9 mouse cellular contexts compared by ENCODE assay signal in genomic region chr9:65671431-65671931, GRCm38 (mm10). TPM values are rescaled to one million over a fixed set of nuclear protein-coding genes. Genes with fewer than 3 reads are reported as not detected.
DNase-seq lines count a peak whose midpoint lies in the region; ATAC-seq and TF ChIP-seq lines count a peak whose summit lies in the region.
"Had no signal": no experiment of that assay in that cellular context is flagged by ENCODE, and none has a peak within 500 bp of the region (broad histone marks: within the 10 kb centered on the region; RNA-seq: fewer than 3 reads in every experiment).

No protein-coding gene starts in this region.

- H3K4me2 ChIP-seq in heart, embryonic 14.5 days (ENCODE audit: low read length) = no peak overlapping the region
- no peak overlapping the region for H3K4me2 ChIP-seq in midbrain, embryonic 15.5 days
- H3K4me2 ChIP-seq: midbrain, embryonic 12.5 days had no signal

- no peaks in the 10 kb centered on the region for H3K9me3 ChIP-seq in heart, embryonic 14.5 days (ENCODE audit: control insufficient read depth, low read length)
- no peaks in the 10 kb centered on the region for H3K9me3 ChIP-seq in limb, embryonic 10.5 days (replicated peaks)
- no peaks in the 10 kb centered on the region for H3K9me3 ChIP-seq in midbrain, embryonic 15.5 days
- H3K9me3 ChIP-seq: midbrain, embryonic 12.5 days had no signal

- peak; percentile 28 to 35 for DNase-seq in right cerebral cortex, postnatal 10 days (ENCODE audit: low spot score in 2 of 2)
- DNase-seq in right cerebral cortex, adult 18-20 months = no peak
- no peak for DNase-seq in limb, embryonic 10.5 days (ENCODE audit: low spot score)
- no peak for DNase-seq in thymus, postnatal 36 days

- TF ChIP-seq POLR2A in testis, adult 2 months (IDR thresholded peaks at IDR 0.05; ENCODE audit: control insufficient read depth, low read depth, low read length) = no peak

- no peak for TF ChIP-seq CTCF in testis, adult 2 months (IDR thresholded peaks at IDR 0.05; ENCODE audit: control insufficient read depth, insufficient read depth, insufficient replicate concordance, low read depth, low read length)

- peaks cover 17 to 25% of the 10 kb centered on the region in 2 experiments for H3K4me1 ChIP-seq in heart, embryonic 14.5 days (ENCODE audit: control insufficient read depth in 2 of 2, insufficient read depth in 2 of 2, low read length in 2 of 2)
- peaks cover 11% of the 10 kb centered on the region for H3K4me1 ChIP-seq in limb, embryonic 10.5 days
- H3K4me1 ChIP-seq in testis, adult 2 months (ENCODE audit: control insufficient read depth, insufficient read depth, low read length) = peaks cover 12% of the 10 kb centered on the region
- peaks cover 7% of the 10 kb centered on the region for H3K4me1 ChIP-seq in midbrain, embryonic 15.5 days

- no peaks in the 10 kb centered on the region for H3K27me3 ChIP-seq in heart, embryonic 14.5 days (ENCODE audit: control insufficient read depth, insufficient read depth, low read length)
- H3K27me3 ChIP-seq in limb, embryonic 10.5 days (ENCODE audit: low read depth, poor library complexity, severe bottlenecking) = no peaks in the 10 kb centered on the region
- no peaks in the 10 kb centered on the region for H3K27me3 ChIP-seq in testis, adult 2 months (ENCODE audit: control insufficient read depth, insufficient read depth, low read length)
- no peaks in the 10 kb centered on the region for H3K27me3 ChIP-seq in midbrain, embryonic 15.5 days (replicated peaks)
- H3K27me3 ChIP-seq: midbrain, embryonic 12.5 days had no signal

- H3K36me3 ChIP-seq in heart, embryonic 14.5 days (ENCODE audit: control insufficient read depth, insufficient read depth, low read length) = no peaks in the 10 kb centered on the region
- no peaks in the 10 kb centered on the region for H3K36me3 ChIP-seq in limb, embryonic 10.5 days
- H3K36me3 ChIP-seq in testis, adult 2 months (ENCODE audit: control insufficient read depth, insufficient read depth, low read length) = no peaks in the 10 kb centered on the region
- no peaks in the 10 kb centered on the region for H3K36me3 ChIP-seq in midbrain, embryonic 15.5 days (replicated peaks)
- H3K36me3 ChIP-seq: midbrain, embryonic 12.5 days had no signal

- H3K9ac ChIP-seq in heart, embryonic 14.5 days (ENCODE audit: low read length) = no peak overlapping the region
- no peak overlapping the region for H3K9ac ChIP-seq in midbrain, embryonic 15.5 days
- H3K9ac ChIP-seq: midbrain, embryonic 12.5 days had no signal

- H3K4me3 ChIP-seq in heart, embryonic 14.5 days (ENCODE audit: control insufficient read depth in 1 of 2, insufficient read depth in 1 of 2, low read depth in 1 of 2, low read length in 2 of 2) = no peak overlapping the region
- H3K4me3 ChIP-seq in limb, embryonic 10.5 days = no peak overlapping the region
- H3K4me3 ChIP-seq in testis, adult 2 months (ENCODE audit: control insufficient read depth, low read depth, low read length) = no peak overlapping the region
- no peak overlapping the region for H3K4me3 ChIP-seq in midbrain, embryonic 15.5 days
- H3K4me3 ChIP-seq: midbrain, embryonic 12.5 days had no signal

- ATAC-seq in heart, embryonic 14.5 days (ENCODE audit: insufficient number of reproducible peaks, insufficient read depth, low FRiP score, low read depth) = no peak; the same call in 1 of the 2 replicates
- no peak for ATAC-seq in midbrain, embryonic 15.5 days (replicated peaks)
- ATAC-seq in erythroid progenitor cell, adult 5-6 weeks (replicated peaks; ENCODE audit: low FRiP score, poor library complexity, severe bottlenecking) = no peak

- 41% methylated on average over 9 of the region's 9 CpGs for WGBS in heart, embryonic 14.5 days
- WGBS in limb, embryonic 10.5 days = 58% methylated on average over 9 of the region's 9 CpGs
- 61% methylated on average over 9 of the region's 9 CpGs for WGBS in midbrain, embryonic 15.5 days

- H3K27ac ChIP-seq in heart, embryonic 14.5 days (replicated peaks in 1 of 2; ENCODE audit: control insufficient read depth in 1 of 2, insufficient read depth in 1 of 2, low read depth in 2 of 2, low read length in 2 of 2) = peak overlapping the region; percentile 41 to 50
- peak overlapping the region; percentile 44; the same call in 1 of the 2 replicates for H3K27ac ChIP-seq in limb, embryonic 10.5 days
- peak overlapping the region; percentile 72 for H3K27ac ChIP-seq in testis, adult 2 months (ENCODE audit: control insufficient read depth, insufficient read depth, low read depth, low read length)
- H3K27ac ChIP-seq in midbrain, embryonic 15.5 days = no peak overlapping the region
- H3K27ac ChIP-seq: midbrain, embryonic 12.5 days had no signal

RNA-seq across cellular contexts. Expression of gene Oaz2, which starts 3.7 kb away (rescaled TPM):
- 210 and 223 TPM in 2 replicates for polyA plus RNA-seq in heart, embryonic 14.5 days (2014; fragmentation: Nextera tagmentation; extraction: Ambion mirVana)
- 267 and 319 TPM in 2 replicates for polyA plus RNA-seq in limb, embryonic 10.5 days (2016; fragmentation: Nextera tagmentation; extraction: Ambion mirVana)
- 147 and 148 TPM in 2 replicates for polyA plus RNA-seq in testis, adult 2 months (2012; rRNA removed)
- polyA plus RNA-seq in midbrain, embryonic 15.5 days (2015; fragmentation: Nextera tagmentation; extraction: Ambion mirVana) = 401 and 421 TPM in 2 replicates
- total RNA-seq in erythroid progenitor cell, adult 5-6 weeks (2015; ENCODE audit: low replicate concordance) = 3.4 and 7.2 TPM in 2 replicates
- total RNA-seq in erythroid progenitor cell, adult 5-6 weeks (2017; ENCODE audit: low replicate concordance) = 1.4 and 9.2 TPM in 2 replicates

RNA-seq across cellular contexts. Expression of gene Rbpms2, which starts 42.0 kb away (rescaled TPM):
- polyA plus RNA-seq in heart, embryonic 14.5 days (2014; fragmentation: Nextera tagmentation; extraction: Ambion mirVana) = 125 TPM in 2 replicates
- 33.5 and 40.4 TPM in 2 replicates for polyA plus RNA-seq in limb, embryonic 10.5 days (2016; fragmentation: Nextera tagmentation; extraction: Ambion mirVana)
- polyA plus RNA-seq in testis, adult 2 months (2012; rRNA removed) = 11.5 and 14.1 TPM in 2 replicates
- 3.6 and 3.8 TPM in 2 replicates for polyA plus RNA-seq in midbrain, embryonic 15.5 days (2015; fragmentation: Nextera tagmentation; extraction: Ambion mirVana)
- total RNA-seq in erythroid progenitor cell, adult 5-6 weeks (2015; ENCODE audit: low replicate concordance) = 9.6 TPM in 1 of 2 replicates, not detected in the other
- total RNA-seq in erythroid progenitor cell, adult 5-6 weeks (2017; ENCODE audit: low replicate concordance) = not detected in 2 replicates

Comparison
In these comparisons a context has a peak if more than half of its experiments do, and no peak if none do; other contexts are left out.
1. DNase-seq: peak in right cerebral cortex, postnatal 10 days (2 of 2); none in right cerebral cortex, adult 18-20 months (single experiment), limb, embryonic 10.5 days (single experiment) and thymus, postnatal 36 days (0 of 2).